Mouse (Mus musculus) kidney, postnatal 0 days (tissue): ENCODE measurements around the gene Golga2. TPM values are rescaled to one million over a fixed set of nuclear protein-coding genes. Genes with fewer than 3 reads are reported as not detected.

Source experiments
- ATAC-seq: fragments of 200-750 bp; cut with Nextera tagmentation; replicated peaks from 2 replicates; pipeline ENCODE4 v1.8.0; 2017; ENCODE audit warnings: low read depth, moderate number of reproducible peaks, moderate TSS enrichment, moderate library complexity; ENCODE audit not compliant: low FRiP score
- DNase-seq: peaks from one replicate; pipeline ENCODE4 v3.0.0-alpha.2; 2016; ENCODE audit warnings: low spot score
- H3K27ac ChIP-seq: fragments of 300-500 bp; sonication (generic); 2 replicates; pipeline ENCODE4 v1.5.1; 2014; ENCODE audit warnings: mild to moderate bottlenecking
- H3K27me3 ChIP-seq: fragments of 300-500 bp; sonication (generic); 2 replicates; pipeline ENCODE4 v1.6.1; 2014; ENCODE audit warnings: low read length, mixed read lengths; ENCODE audit not compliant: insufficient read depth
- H3K36me3 ChIP-seq: fragments of 300-500 bp; sonication (generic); 2 replicates; pipeline ENCODE4 v1.6.1; 2014; ENCODE audit warnings: low read length, mixed read lengths; ENCODE audit not compliant: insufficient read depth
- H3K4me1 ChIP-seq: fragments of 300-500 bp; sonication (generic); replicated peaks from 2 replicates; pipeline ENCODE4 v1.6.1; 2014; ENCODE audit warnings: antibody characterized with exemption, low read length, mixed read lengths; ENCODE audit not compliant: insufficient read depth
- H3K4me2 ChIP-seq: fragments of 300-500 bp; sonication (generic); 2 replicates; pipeline ENCODE4 v1.6.1; 2014; ENCODE audit warnings: mild to moderate bottlenecking, low read length, moderate library complexity, mixed read lengths
- H3K4me3 ChIP-seq: fragments of 300-500 bp; sonication (generic); replicated peaks from 2 replicates; pipeline ENCODE4 v1.5.1; 2014; ENCODE audit warnings: low read depth, low read length
- H3K9ac ChIP-seq: fragments of 300-500 bp; sonication (generic); 2 replicates; pipeline ENCODE4 v1.6.1; 2014; ENCODE audit warnings: low read depth, low read length
- H3K9me3 ChIP-seq: fragments of 300-500 bp; sonication (generic); replicated peaks from 2 replicates; pipeline ENCODE4 v1.6.1; 2016; ENCODE audit warnings: low read length, inconsistent platforms, mixed read lengths
- CTCF ChIP-seq: IDR thresholded peaks from 2 replicates; pipeline ENCODE4 v1.5.1; 2016; ENCODE audit warnings: antibody characterized with exemption, low read depth, mild to moderate bottlenecking, moderate library complexity
- WGBS: fragments of 180-500 bp; shearing (Covaris S2); extraction: QIAGEN DNeasy Blood & Tissue Kit; methylation state at CpG from one replicate; pipeline ENCODE4 v1.1.7; 2014; 5-methylcytosine and 5-hydroxymethylcytosine counted together
- polyA plus RNA-seq: library from polyadenylated mRNA; unstranded; fragments of >200 nt; fragmentation: Nextera tagmentation; extraction: Ambion mirVana; gene quantifications from 2 replicates; pipeline ENCODE4 v1.2.1, GENCODE M21; 2015

Golga2 gene
- polyA plus RNA-seq, 1 experiment from 2014 or later = 17.2 TPM

DNA sequence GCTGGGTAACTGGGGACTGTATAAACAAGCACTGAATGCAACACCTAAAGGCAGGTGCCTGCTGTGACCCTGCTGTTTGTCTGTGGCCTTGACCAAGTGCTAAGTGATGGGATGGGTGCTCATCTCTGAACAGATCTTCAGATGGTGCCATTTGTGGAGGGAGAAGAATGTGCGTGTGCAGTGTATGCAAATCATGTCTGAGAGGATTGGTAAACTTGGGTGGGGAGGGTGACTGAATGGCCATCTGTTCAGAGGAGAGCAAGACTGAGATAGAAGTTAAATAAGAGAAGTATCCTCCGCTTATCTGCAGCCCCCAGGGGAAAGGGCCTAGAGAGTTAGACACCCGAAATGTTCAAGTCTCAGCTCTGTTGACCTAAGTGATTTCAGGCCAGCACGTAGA is 12.3 kb downstream of the Golga2 start:
- ATAC-seq = no peak

DNA sequence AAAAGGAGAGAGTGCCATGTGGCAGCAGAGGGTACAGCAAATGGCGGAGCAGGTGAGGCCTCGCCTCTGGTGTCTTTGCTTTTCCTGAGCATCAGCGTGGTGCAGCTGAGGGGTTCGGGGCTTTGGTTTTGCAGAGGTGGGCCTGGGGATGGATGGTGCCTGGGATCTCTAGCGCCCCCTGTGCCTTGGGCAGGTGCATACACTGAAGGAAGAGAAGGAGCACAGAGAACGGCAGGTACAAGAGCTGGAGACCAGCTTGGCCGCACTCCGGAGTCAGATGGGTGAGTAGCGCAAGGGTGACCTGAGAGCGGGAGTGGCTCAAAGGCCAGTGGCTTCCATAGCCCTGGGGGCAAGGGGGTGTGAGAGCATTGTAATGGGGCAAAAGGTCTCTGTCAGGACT is 15.8 kb downstream of the Golga2 start:
- H3K9me3 ChIP-seq = no peaks in the 10 kb centered on the region
- peaks cover 85% of the 10 kb centered on the region for H3K36me3 ChIP-seq
- DNase-seq (no peak), ATAC-seq (no peak)
- H3K9ac ChIP-seq = no peak overlapping the region
- H3K4me1 ChIP-seq = no peaks in the 10 kb centered on the region
- peak; percentile 33; the same call in 1 of the 2 replicates for TF ChIP-seq CTCF
- H3K4me2 ChIP-seq = no peak overlapping the region
- no peaks in the 10 kb centered on the region for H3K27me3 ChIP-seq
- H3K27ac ChIP-seq = no peak overlapping the region
- no peak overlapping the region for H3K4me3 ChIP-seq
- WGBS = 91% methylated on average over 10 of the region's 10 CpGs

More for the DNA sequence above, 12.3 kb downstream of the Golga2 start:
- no peak for DNase-seq
- no peak overlapping the region for H3K9ac ChIP-seq
- no peak overlapping the region for H3K4me2 ChIP-seq
- H3K4me3 ChIP-seq = no peak overlapping the region
- H3K36me3 ChIP-seq = peaks cover 75% of the 10 kb centered on the region
- H3K27ac ChIP-seq = no peak overlapping the region
- TF ChIP-seq CTCF = no peak
- no peaks in the 10 kb centered on the region for H3K27me3 ChIP-seq
- 92% methylated on average over 4 of the region's 4 CpGs for WGBS
- H3K9me3 ChIP-seq = no peaks in the 10 kb centered on the region
- H3K4me1 ChIP-seq = no peaks in the 10 kb centered on the region

DNA sequence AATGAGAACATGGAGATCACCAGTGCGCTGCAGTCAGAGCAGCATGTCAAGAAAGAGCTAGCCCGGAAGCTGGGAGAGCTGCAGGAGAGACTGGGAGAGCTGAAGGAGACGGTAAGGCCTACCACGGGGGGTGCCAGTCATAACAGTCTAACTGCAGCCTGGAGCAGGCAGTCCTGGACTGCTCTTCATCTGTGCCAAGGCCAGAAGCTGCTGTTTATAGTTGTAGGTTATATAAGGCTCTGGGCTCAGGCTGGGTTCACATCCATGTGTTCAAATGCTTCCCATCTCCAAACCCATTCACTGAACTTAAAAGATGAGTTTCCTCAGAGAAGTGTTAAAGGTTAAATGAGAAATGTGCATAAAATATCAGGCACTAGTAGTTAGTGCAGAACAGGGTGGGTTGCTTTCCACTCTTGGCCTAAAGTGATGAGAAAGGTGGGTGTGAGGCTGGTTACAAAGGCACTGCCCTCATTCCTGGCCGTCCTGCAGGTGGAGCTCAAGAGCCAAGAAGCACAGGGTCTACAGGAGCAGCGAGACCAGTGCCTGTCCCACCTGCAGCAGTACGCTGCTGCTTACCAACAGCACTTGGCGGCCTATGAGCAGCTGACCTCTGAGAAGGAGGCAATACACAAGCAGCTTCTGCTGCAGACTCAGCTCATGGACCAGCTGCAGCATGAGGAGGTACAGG is 17.1 kb downstream of the Golga2 start:
- peak; percentile 47; the same call in 1 of the 2 replicates for ATAC-seq
- Histone ChIP-seq H3K9me3 (no peaks in the 10 kb centered on the region), H3K9ac (no peak overlapping the region), H3K4me2 (no peak overlapping the region), H3K27me3 (no peaks in the 10 kb centered on the region), H3K36me3 (peaks cover 72% of the 10 kb centered on the region), H3K27ac (no peak overlapping the region), H3K4me1 (no peaks in the 10 kb centered on the region), H3K4me3 (no peak overlapping the region)
- DNase-seq = peak; percentile 61
- 54% methylated on average over 8 of the region's 8 CpGs for WGBS
- peak; percentile 77 for TF ChIP-seq CTCF

DNA sequence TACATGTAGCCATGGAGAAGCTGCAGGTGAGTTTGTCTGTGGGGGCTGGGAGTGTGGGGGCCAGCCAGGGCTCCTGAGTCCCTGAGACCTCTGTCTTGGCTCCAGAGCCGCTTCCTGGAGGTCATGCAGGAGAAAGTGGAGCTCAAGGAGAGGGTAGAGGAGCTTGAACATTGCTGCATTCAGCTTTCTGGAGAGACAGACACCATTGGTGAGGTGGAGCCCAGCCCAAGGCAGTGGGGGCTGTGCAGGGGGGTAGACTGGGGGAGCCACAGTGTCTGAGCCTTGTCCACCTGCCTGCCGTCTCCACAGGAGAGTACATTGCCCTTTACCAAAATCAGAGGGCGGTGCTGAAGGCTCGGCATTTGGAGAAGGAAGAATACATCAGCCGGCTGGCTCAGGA is 18.5 kb downstream of the Golga2 start:
- no peak for ATAC-seq
- no peak overlapping the region for H3K9ac ChIP-seq
- WGBS = 90% methylated on average over 5 of the region's 5 CpGs
- no peak for TF ChIP-seq CTCF
- no peak for DNase-seq
- no peaks in the 10 kb centered on the region for H3K9me3 ChIP-seq
- no peak overlapping the region for H3K27ac ChIP-seq
- H3K36me3 ChIP-seq = peaks cover 63% of the 10 kb centered on the region
- H3K4me3 ChIP-seq = no peak overlapping the region
- no peaks in the 10 kb centered on the region for H3K27me3 ChIP-seq
- H3K4me2 ChIP-seq = no peak overlapping the region
- no peaks in the 10 kb centered on the region for H3K4me1 ChIP-seq

DNA sequence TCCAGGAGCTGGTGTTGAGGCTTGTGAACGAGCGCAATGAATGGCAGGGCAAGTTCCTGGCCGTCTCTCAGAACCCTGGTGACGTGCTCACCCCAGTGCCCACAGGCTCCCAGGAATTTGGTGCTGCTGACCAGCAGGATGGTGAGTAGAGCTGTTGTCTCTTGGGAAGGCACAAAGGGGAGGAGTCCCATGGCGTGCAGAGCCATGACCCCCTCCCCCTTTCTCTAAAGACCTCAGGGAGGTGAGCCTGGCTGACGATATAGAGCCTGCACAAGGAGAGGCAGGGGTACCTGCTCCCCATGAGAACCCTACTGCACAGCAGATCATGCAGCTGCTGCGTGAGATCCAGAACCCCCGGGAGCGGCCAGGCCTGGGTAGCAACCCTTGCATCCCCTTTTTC is 19.0 kb downstream of the Golga2 start:
- H3K36me3 ChIP-seq = peaks cover 58% of the 10 kb centered on the region
- H3K27ac ChIP-seq = no peak overlapping the region
- H3K4me3 ChIP-seq = no peak overlapping the region
- H3K9me3 ChIP-seq = no peaks in the 10 kb centered on the region
- DNase-seq (no peak), ATAC-seq (no peak)
- WGBS = 77% methylated on average over 9 of the region's 9 CpGs
- TF ChIP-seq CTCF = no peak
- H3K4me1 ChIP-seq = no peaks in the 10 kb centered on the region
- H3K9ac ChIP-seq = no peak overlapping the region
- no peak overlapping the region for H3K4me2 ChIP-seq
- H3K27me3 ChIP-seq = no peaks in the 10 kb centered on the region

DNA sequence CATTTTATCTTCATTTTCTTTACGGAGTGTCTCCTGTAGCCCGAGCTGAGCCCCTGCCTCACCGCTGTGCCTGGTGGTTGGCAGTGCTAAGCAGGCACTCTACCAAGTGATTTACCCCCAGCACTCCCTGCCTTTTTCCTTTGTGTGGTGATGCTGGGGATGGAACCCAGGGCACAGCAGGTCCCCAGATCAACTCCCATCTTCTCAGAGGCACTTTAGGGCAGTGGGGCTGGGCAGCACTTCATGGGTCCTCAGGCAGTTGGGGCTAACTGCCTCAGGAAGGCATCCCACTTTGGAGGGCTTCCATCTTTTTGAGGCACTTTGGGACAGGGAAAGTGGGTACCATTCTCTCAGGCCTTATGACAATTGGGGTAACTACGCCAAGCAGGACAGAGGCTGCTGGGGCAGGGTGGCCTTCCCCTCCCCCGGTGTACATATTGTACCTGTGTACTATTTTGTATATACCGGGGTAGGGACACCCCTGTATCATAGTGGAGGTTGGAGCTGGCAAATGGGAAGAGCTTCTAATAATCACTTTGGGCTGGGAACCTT is 20.1 kb downstream of the Golga2 start:
- no peak for TF ChIP-seq CTCF
- WGBS = 61% methylated on average over 6 of the region's 6 CpGs
- Histone ChIP-seq H3K4me2 (no peak overlapping the region), H3K9me3 (no peaks in the 10 kb centered on the region), H3K9ac (no peak overlapping the region), H3K4me1 (peaks cover 8% of the 10 kb centered on the region), H3K4me3 (no peak overlapping the region), H3K27me3 (no peaks in the 10 kb centered on the region), H3K27ac (no peak overlapping the region), H3K36me3 (peaks cover 47% of the 10 kb centered on the region)
- ATAC-seq (no peak), DNase-seq (no peak)
